Mouse (Mus musculus) testis, adult 2 months (tissue): ENCODE results near the gene Pex16.

Experiments used
- CTCF ChIP-seq: fragments of 200-500 bp; IDR thresholded peaks from 2 replicates; pipeline ENCODE4 v1.5.1; 2012; ENCODE audit warnings: low read depth, mild to moderate bottlenecking, inconsistent platforms, low read length, moderate library complexity; ENCODE audit not compliant: control insufficient read depth, insufficient read depth, insufficient replicate concordance
- POLR2A ChIP-seq: fragments of 200-500 bp; IDR thresholded peaks from 2 replicates; pipeline ENCODE4 v1.6.1; 2012; ENCODE audit warnings: low read depth, mild to moderate bottlenecking, inconsistent platforms, low read length, moderate library complexity; ENCODE audit not compliant: control insufficient read depth

- no peak for TF ChIP-seq CTCF
- TF ChIP-seq POLR2A, result no peak
Measured at GRCm38 (mm10) chr2:92384101-92384500, 9.6 kb downstream of the Pex16 start.
